Mouse (Mus musculus) layer of hippocampus, adult 2 months (tissue): ENCODE measurements around the gene Odf3b. TPM values are rescaled to one million over a fixed set of nuclear protein-coding genes. Genes with fewer than 3 reads are reported as not detected.

Experiments used
- DNase-seq, 2 experiments: peaks; one replicate each; pipeline ENCODE4 v3.0.0; 2022; ENCODE audit warnings: low spot score in 2 of 2
- H3K27ac ChIP-seq: fragments of 200-600 bp; 2 replicates; pipeline ENCODE4 v1.8.1; 2022
- H3K4me3 ChIP-seq: fragments of 200-600 bp; 2 replicates; pipeline ENCODE4 v1.8.1; 2022; ENCODE audit warnings: mild to moderate bottlenecking
- CTCF ChIP-seq: fragments of 200-600 bp; conservative IDR thresholded peaks from 2 replicates; pipeline ENCODE4 v1.8.1; 2022; ENCODE audit warnings: antibody characterized with exemption, mild to moderate bottlenecking, moderate library complexity
- total RNA-seq, 2 experiments: library from RNA; stranded (reverse); gene quantifications; 2 replicates each; pipeline ENCODE4 v1.2.3; 2021

The Odf3b gene
- total RNA-seq, 2 experiments from 2014 or later: 1.9 to 2.9 TPM

GRCm38 (mm10) chr15:89341678-89342077 lies 37.4 kb downstream of the Odf3b start:
- TF ChIP-seq CTCF: peak; percentile 38
- H3K4me3 ChIP-seq: no peak overlapping the region
- H3K27ac ChIP-seq: no peak overlapping the region

GRCm38 (mm10) chr15:89340136-89340535 lies 38.9 kb downstream of the Odf3b start:
- no peak for TF ChIP-seq CTCF
- no peak overlapping the region for H3K27ac ChIP-seq
- H3K4me3 ChIP-seq: no peak overlapping the region
- DNase-seq: no peak

More at GRCm38 (mm10) chr15:89341678-89342077, 37.4 kb downstream of the Odf3b start:
- no peak for DNase-seq

- no peak overlapping the region for H3K27ac ChIP-seq
- DNase-seq: no peak
- H3K4me3 ChIP-seq: no peak overlapping the region
- no peak for TF ChIP-seq CTCF
These were observed 39.4 kb downstream of the Odf3b start for GRCm38 (mm10) chr15:89339696-89340095.

DNA sequence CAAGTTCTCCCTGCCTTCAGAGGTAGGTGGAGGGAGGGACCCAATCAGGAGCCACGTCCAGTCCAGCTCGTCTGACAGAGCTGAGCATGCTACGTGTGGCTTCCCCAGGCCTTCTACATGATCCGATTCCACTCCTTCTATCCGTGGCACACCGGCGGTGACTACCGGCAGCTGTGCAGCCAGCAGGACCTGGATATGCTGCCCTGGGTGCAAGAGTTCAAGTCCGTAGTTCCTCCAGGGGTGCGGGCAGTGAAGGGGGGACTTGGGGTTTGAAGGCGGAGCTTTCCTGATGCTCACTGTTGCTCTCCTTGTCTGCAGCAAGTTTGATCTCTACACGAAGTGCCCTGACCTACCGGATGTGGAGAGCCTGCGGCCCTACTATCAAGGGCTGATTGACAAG lies 42.7 kb downstream of the Odf3b start:
- Histone ChIP-seq H3K27ac (no peak overlapping the region), H3K4me3 (no peak overlapping the region)
- TF ChIP-seq CTCF: no peak
- DNase-seq: no peak

DNA sequence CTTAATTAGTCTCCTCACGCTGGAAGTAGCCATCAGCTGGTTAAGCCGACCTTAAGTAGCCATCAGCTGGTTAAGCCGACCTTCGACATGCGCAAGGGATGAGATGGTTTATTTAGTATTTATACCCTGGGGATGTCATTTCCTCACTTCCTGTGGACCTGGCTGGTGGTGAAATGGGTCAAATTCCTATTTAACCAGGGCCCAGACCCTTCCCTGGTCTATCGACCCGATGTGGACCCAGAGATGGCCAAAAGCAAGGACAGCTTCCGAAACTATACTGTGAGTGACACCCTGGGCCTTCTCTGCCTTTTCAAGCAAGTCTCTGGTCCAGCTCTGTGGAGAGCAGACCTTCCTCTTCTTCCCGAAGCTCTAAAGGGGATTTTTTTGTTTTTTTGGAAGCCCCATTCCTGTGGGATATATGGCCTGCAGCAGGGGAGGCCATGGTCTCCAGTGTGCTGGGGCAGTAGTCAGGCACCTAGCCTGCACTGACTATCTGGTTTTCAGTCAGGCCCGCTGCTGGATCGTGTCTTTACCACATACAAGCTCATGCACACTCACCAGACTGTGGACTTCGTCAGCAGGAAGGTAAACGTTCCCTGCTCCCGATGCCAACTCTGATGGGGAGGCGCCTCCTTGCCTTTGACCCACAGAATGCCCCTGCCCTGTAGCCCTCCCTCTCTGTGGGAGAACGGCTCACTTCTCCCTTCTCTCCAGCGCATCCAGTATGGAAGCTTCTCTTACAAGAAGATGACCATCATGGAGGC lies 44.1 kb downstream of the Odf3b start:
- no peak for TF ChIP-seq CTCF
- no peak overlapping the region for H3K27ac ChIP-seq
- no peak overlapping the region for H3K4me3 ChIP-seq
- DNase-seq: no peak

GRCm38 (mm10) chr15:89334271-89334670 lies 44.8 kb downstream of the Odf3b start, which contains the start of gene Miox:
Gene Miox, plus strand, starts transcription at chr15:89334398.
- H3K4me3 ChIP-seq: no peak within 1 kb of the TSS
- no peak for DNase-seq
- no peak for TF ChIP-seq CTCF
- no peak within 1 kb of the TSS for H3K27ac ChIP-seq

Other genes starting within 250 kb of the Odf3b start
- 1 to 10 TPM; 4.4 to 5.6 TPM for gene Mapk12, start 238.6 kb downstream of the Odf3b start, total RNA-seq
- gene Mapk11, start 229.7 kb downstream of the Odf3b start, total RNA-seq: 10 to 100 TPM; 21.6 to 25.8 TPM
- 10 to 100 TPM; 49.7 to 59.1 TPM for gene Plxnb2, start 198.5 kb downstream of the Odf3b start, total RNA-seq
- 10 to 100 TPM; 39.6 to 41.5 TPM for gene Dennd6b, start 182.8 kb downstream of the Odf3b start, total RNA-seq
- gene Ppp6r2, start 167.7 kb downstream of the Odf3b start, total RNA-seq: 100 to 1,000 TPM; 170 to 172 TPM
- 100 to 1,000 TPM; 356 to 361 TPM for gene Sbf1, start 64.0 kb downstream of the Odf3b start, total RNA-seq
- not detected for gene Adm2, start 56.6 kb downstream of the Odf3b start, total RNA-seq
- gene Miox, start 44.9 kb downstream of the Odf3b start, total RNA-seq: not detected
- 10 to 100 TPM; 14.8 to 20.0 TPM for gene Lmf2, start 23.6 kb downstream of the Odf3b start, total RNA-seq
- 100 to 1,000 TPM in 1 of 2 experiments, 10 to 100 TPM in 1; 97.6 to 101 TPM for gene Ncaph2, start 23.6 kb downstream of the Odf3b start, total RNA-seq
- 10 to 100 TPM; 28.7 to 33.3 TPM for gene Sco2, start 5.4 kb downstream of the Odf3b start, total RNA-seq
- 1 to 10 TPM; 1.3 TPM for gene Tymp, start 2.2 kb downstream of the Odf3b start, total RNA-seq
- under 1 TPM; 0.59 to 0.71 TPM for gene Klhdc7b, start 5.6 kb upstream of the Odf3b start, total RNA-seq
- gene Syce3, start 31.2 kb upstream of the Odf3b start, total RNA-seq: not detected
- gene Cpt1b, start 46.6 kb upstream of the Odf3b start, total RNA-seq: 1 to 10 TPM; 1.3 to 3.1 TPM
- gene C730034F03Rik, start 50.3 kb upstream of the Odf3b start, total RNA-seq: 1 to 10 TPM; 1.8 to 3.4 TPM
- gene Gm44502, start 50.4 kb upstream of the Odf3b start, total RNA-seq: under 1 TPM in 1 of 2 experiments, not detected in 1; 0.66 TPM
- 10 to 100 TPM; 38.9 to 48.2 TPM for gene Chkb, start 50.6 kb upstream of the Odf3b start, total RNA-seq
- 100 to 1,000 TPM; 254 to 279 TPM for gene Mapk8ip2, start 74.6 kb upstream of the Odf3b start, total RNA-seq
- 10 to 100 TPM; 29.2 to 31.4 TPM for gene Arsa, start 98.1 kb upstream of the Odf3b start, total RNA-seq
- gene Shank3, start 120.3 kb upstream of the Odf3b start, total RNA-seq: 100 to 1,000 TPM; 243 to 251 TPM
- 1 to 10 TPM in 1 of 2 experiments, under 1 TPM in 1; 0.92 to 1.3 TPM for gene Acr, start 189.0 kb upstream of the Odf3b start, total RNA-seq
- 10 to 100 TPM; 29.6 to 29.9 TPM for gene Rabl2, start 212.6 kb upstream of the Odf3b start, total RNA-seq